Mouse (Mus musculus) hematopoietic stem cell, adult 5-6 weeks (primary cell): ENCODE measurements around the gene Sema3c. TPM values are rescaled to one million over a fixed set of nuclear protein-coding genes. Genes with fewer than 3 reads are reported as not detected.

ENCODE experiments used
- ATAC-seq, 2 experiments: fragments of 125-278 bp in 1 of 2; replicated peaks in 1 of 2; 2 replicates each; pipeline ENCODE4 v1.8.0; 2016 to 2017; ENCODE audit warnings: inconsistent platforms in 2 of 2, mild to moderate bottlenecking in 2 of 2, moderate number of reproducible peaks in 2 of 2, low read depth in 1 of 2, moderate TSS enrichment in 1 of 2; ENCODE audit not compliant: low FRiP score in 2 of 2, poor library complexity in 2 of 2, severe bottlenecking in 2 of 2, insufficient read depth in 1 of 2, low TSS enrichment in 1 of 2
- total RNA-seq: library from RNA; stranded (forward); fragments of 172-1452, 232-1000 nt; gene quantifications from 2 replicates; pipeline ENCODE4 v1.2.3, GENCODE M21; 2017

Sema3c gene
- total RNA-seq, 1 experiment from 2014 or later: not detected

- ATAC-seq: no peak
Measured at GRCm38 (mm10) chr5:17728047-17728446, 154.0 kb downstream of the Sema3c start.

- ATAC-seq: no peak
Measured at GRCm38 (mm10) chr5:17739805-17740204, 165.7 kb downstream of the Sema3c start.

- ATAC-seq: no peak
Measured at GRCm38 (mm10) chr5:17746520-17746919, 172.4 kb downstream of the Sema3c start.

- no peak for ATAC-seq
Measured at GRCm38 (mm10) chr5:17747143-17747542, 173.1 kb downstream of the Sema3c start.

GRCm38 (mm10) chr5:17748293-17748692, 174.2 kb downstream of the Sema3c start:
- no peak for ATAC-seq

GRCm38 (mm10) chr5:17753471-17754005, 179.5 kb downstream of the Sema3c start:
- no peak for ATAC-seq

- peak; percentile 69 to 73 for ATAC-seq
Measured at GRCm38 (mm10) chr5:17766006-17766677, 192.1 kb downstream of the Sema3c start.

- peak in 1 of 2 experiments; percentile 62; a peak in 1 of 4 replicates for ATAC-seq
Measured at GRCm38 (mm10) chr5:17770328-17770727, 196.2 kb downstream of the Sema3c start.

- ATAC-seq: 0 out of 4 replicates have a peak, but pooled peaks of 1 of the 2 experiments have one; percentile 45
Measured at GRCm38 (mm10) chr5:17776571-17776970, 202.5 kb downstream of the Sema3c start.

Other genes starting within 250 kb of the Sema3c start
- gene Speer4f2, start 201.1 kb upstream of the Sema3c start, total RNA-seq: not detected in 2 replicates
- not detected in 2 replicates for gene Speer4f1, start 98.2 kb upstream of the Sema3c start, total RNA-seq